Mouse (Mus musculus) megakaryocyte, embryonic 14.5 days (primary cell): ENCODE results near the gene Smc1b. TPM values are rescaled to one million over a fixed set of nuclear protein-coding genes. Genes with fewer than 3 reads are reported as not detected.

ENCODE experiments used
- H3K27me3 ChIP-seq: replicated peaks from 2 replicates; pipeline ENCODE3; 2012; ENCODE audit warnings: inconsistent platforms
- H3K36me3 ChIP-seq: replicated peaks from 2 replicates; pipeline ENCODE3; 2012; ENCODE audit warnings: low read length, inconsistent platforms, mixed read lengths
- H3K4me1 ChIP-seq: 2 replicates; pipeline ENCODE4 v1.6.1; 2012; ENCODE audit warnings: inconsistent platforms
- H3K4me3 ChIP-seq: replicated peaks from 2 replicates; pipeline ENCODE3; 2012; ENCODE audit warnings: moderate library complexity, mild to moderate bottlenecking, inconsistent platforms
- H3K9me3 ChIP-seq: 2 replicates; pipeline ENCODE4 v1.6.1; 2012; ENCODE audit warnings: inconsistent platforms
- FLI1 ChIP-seq: IDR thresholded peaks from 2 replicates; pipeline ENCODE4 v1.6.1; 2012; ENCODE audit warnings: low read length, inconsistent platforms, mixed read lengths
- GATA1 ChIP-seq: IDR thresholded peaks from 3 replicates; pipeline ENCODE4 v1.6.1; 2012; ENCODE audit warnings: mixed read lengths, low read length, inconsistent platforms, borderline replicate concordance
- polyA plus RNA-seq: library from polyadenylated mRNA; stranded (reverse); fragments of >175 nt; gene quantifications from 2 replicates; pipeline ENCODE4 v1.2.3, GENCODE M21; 2012; ENCODE audit warnings: low replicate concordance; ENCODE audit not compliant: insufficient read depth

Gene Smc1b
- polyA plus RNA-seq, 1 experiment, result not detected

- H3K27me3 ChIP-seq, result peaks cover 38% of the 10 kb centered on the region
- H3K4me3 ChIP-seq, result no peak overlapping the region
- peaks cover 3% of the 10 kb centered on the region; the same call in 1 of the 2 replicates for H3K9me3 ChIP-seq
- no peaks in the 10 kb centered on the region for H3K4me1 ChIP-seq
- TF ChIP-seq GATA1 (no peak), FLI1 (no peak)
- H3K36me3 ChIP-seq, result no peaks in the 10 kb centered on the region
Measured at GRCm38 (mm10) chr15:85142441-85142840, 10.7 kb upstream of the Smc1b start.

DNA sequence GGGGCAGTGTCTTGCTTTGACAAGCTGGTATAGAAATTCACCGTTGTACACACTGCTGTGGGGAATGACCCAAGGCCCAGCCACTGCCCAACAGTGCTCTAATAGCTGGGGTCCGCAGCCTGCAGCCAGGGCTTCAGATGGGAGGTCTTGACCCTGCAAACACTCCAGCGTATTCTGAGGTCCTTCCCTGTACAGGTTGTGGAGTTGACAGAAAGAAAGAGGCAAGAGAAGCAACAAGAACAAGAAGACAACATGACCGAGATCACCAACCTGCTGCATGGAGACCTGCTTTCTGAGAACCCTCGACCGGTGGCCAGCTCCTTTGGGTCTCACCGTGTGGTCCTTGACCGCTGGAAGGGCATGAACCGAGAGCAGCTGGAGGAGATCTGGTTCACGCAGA lies 9.5 kb upstream of the Smc1b start:
- Histone ChIP-seq H3K36me3 (no peaks in the 10 kb centered on the region), H3K9me3 (peaks cover 3% of the 10 kb centered on the region; the same call in 1 of the 2 replicates), H3K4me1 (peaks cover under 1% of the 10 kb centered on the region; the same call in 1 of the 2 replicates), H3K27me3 (peaks cover 47% of the 10 kb centered on the region), H3K4me3 (no peak overlapping the region)
- no peak for TF ChIP-seq FLI1
- TF ChIP-seq GATA1, result no peak

- peaks cover 7% of the 10 kb centered on the region for H3K9me3 ChIP-seq
- H3K27me3 ChIP-seq, result peaks cover 45% of the 10 kb centered on the region
- H3K4me3 ChIP-seq, result no peak overlapping the region
- no peaks in the 10 kb centered on the region for H3K36me3 ChIP-seq
- peaks cover 18% of the 10 kb centered on the region for H3K4me1 ChIP-seq
- TF ChIP-seq GATA1 (no peak), FLI1 (no peak)
Measured at GRCm38 (mm10) chr15:85135143-85135542, 3.4 kb upstream of the Smc1b start.

DNA sequence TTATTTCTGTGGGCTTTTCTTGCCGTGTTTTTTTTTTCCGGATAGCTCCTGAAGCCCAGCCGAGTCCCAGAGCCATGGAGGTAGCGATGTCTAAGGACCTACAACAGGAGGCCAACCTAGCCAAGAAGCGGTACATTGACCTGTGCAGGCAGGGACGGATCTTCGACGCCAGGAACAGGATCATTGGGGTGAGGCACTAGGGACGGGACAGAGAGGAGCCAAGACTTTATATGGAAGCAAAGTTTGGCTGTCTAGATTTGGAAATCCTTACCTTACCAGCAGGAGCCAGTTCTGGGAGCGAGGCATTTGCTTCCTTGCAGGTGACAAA lies 393 bp upstream of the Smc1b start:
- TF ChIP-seq FLI1 (no peak), GATA1 (no peak)
- Histone ChIP-seq H3K4me1 (peaks cover 18% of the 10 kb centered on the region), H3K9me3 (peaks cover 7% of the 10 kb centered on the region), H3K4me3 (no peak overlapping the region), H3K27me3 (peaks cover 32% of the 10 kb centered on the region), H3K36me3 (no peaks in the 10 kb centered on the region)

- Histone ChIP-seq H3K27me3 (peaks cover 3% of the 10 kb centered on the region), H3K4me3 (no peak overlapping the region), H3K4me1 (no peaks in the 10 kb centered on the region), H3K36me3 (no peaks in the 10 kb centered on the region), H3K9me3 (peaks cover 11% of the 10 kb centered on the region)
- TF ChIP-seq GATA1 (no peak), FLI1 (no peak)
Measured at GRCm38 (mm10) chr15:85085641-85086040, 46.1 kb downstream of the Smc1b start.

GRCm38 (mm10) chr15:85072651-85073050 lies 59.1 kb downstream of the Smc1b start:
- TF ChIP-seq FLI1 (no peak), GATA1 (no peak)
- no peaks in the 10 kb centered on the region for H3K9me3 ChIP-seq
- peaks cover 14% of the 10 kb centered on the region for H3K27me3 ChIP-seq
- no peak overlapping the region for H3K4me3 ChIP-seq
- H3K36me3 ChIP-seq, result no peaks in the 10 kb centered on the region
- no peaks in the 10 kb centered on the region for H3K4me1 ChIP-seq

- TF ChIP-seq FLI1 (no peak), GATA1 (no peak)
- H3K4me1 ChIP-seq, result no peaks in the 10 kb centered on the region
- H3K36me3 ChIP-seq, result no peaks in the 10 kb centered on the region
- no peak overlapping the region for H3K4me3 ChIP-seq
- H3K27me3 ChIP-seq, result peaks cover 6% of the 10 kb centered on the region
- no peaks in the 10 kb centered on the region for H3K9me3 ChIP-seq
Measured at GRCm38 (mm10) chr15:85070561-85070960, 61.2 kb downstream of the Smc1b start.

GRCm38 (mm10) chr15:85063421-85063820 lies 68.3 kb downstream of the Smc1b start:
- no peaks in the 10 kb centered on the region for H3K9me3 ChIP-seq
- H3K36me3 ChIP-seq, result peaks cover 35% of the 10 kb centered on the region
- TF ChIP-seq FLI1 (no peak), GATA1 (no peak)
- peaks cover 2% of the 10 kb centered on the region for H3K27me3 ChIP-seq
- no peak overlapping the region for H3K4me3 ChIP-seq
- no peaks in the 10 kb centered on the region; the same call in 1 of the 2 replicates for H3K4me1 ChIP-seq

GRCm38 (mm10) chr15:85055186-85055585 lies 76.6 kb downstream of the Smc1b start:
- no peak for TF ChIP-seq FLI1
- Histone ChIP-seq H3K27me3 (no peaks in the 10 kb centered on the region), H3K4me1 (no peaks in the 10 kb centered on the region), H3K9me3 (no peaks in the 10 kb centered on the region), H3K36me3 (peaks cover 64% of the 10 kb centered on the region), H3K4me3 (no peak overlapping the region)

- TF ChIP-seq GATA1 (no peak), FLI1 (no peak)
- no peaks in the 10 kb centered on the region for H3K9me3 ChIP-seq
- no peaks in the 10 kb centered on the region for H3K27me3 ChIP-seq
- H3K4me1 ChIP-seq, result no peaks in the 10 kb centered on the region
- H3K36me3 ChIP-seq, result peaks cover 67% of the 10 kb centered on the region
- H3K4me3 ChIP-seq, result no peak overlapping the region
Measured at GRCm38 (mm10) chr15:85054098-85054497, 77.7 kb downstream of the Smc1b start.

- H3K4me1 ChIP-seq, result peaks cover 7% of the 10 kb centered on the region; the same call in 1 of the 2 replicates
- H3K36me3 ChIP-seq, result peaks cover 83% of the 10 kb centered on the region
- H3K9me3 ChIP-seq, result no peaks in the 10 kb centered on the region
- no peaks in the 10 kb centered on the region for H3K27me3 ChIP-seq
- TF ChIP-seq GATA1 (no peak), FLI1 (no peak)
- H3K4me3 ChIP-seq, result no peak overlapping the region
Measured at GRCm38 (mm10) chr15:85049758-85050157, 82.0 kb downstream of the Smc1b start.
